Mouse (Mus musculus) stomach, embryonic 16.5 days (tissue): ENCODE results near the gene Fbxl3. TPM values are rescaled to one million over a fixed set of nuclear protein-coding genes. Genes with fewer than 3 reads are reported as not detected.

ENCODE experiments used
- ATAC-seq: fragments of 200-750 bp; cut with Nextera tagmentation; 2 replicates; pipeline ENCODE4 v1.8.0; 2017; ENCODE audit warnings: moderate number of reproducible peaks, moderate TSS enrichment; ENCODE audit not compliant: insufficient read depth, low FRiP score
- H3K27ac ChIP-seq: fragments of 300-500 bp; sonication (generic); 2 replicates; pipeline ENCODE4 v1.5.1; 2014; ENCODE audit warnings: low read length
- H3K27me3 ChIP-seq: fragments of 300-500 bp; sonication (generic); 2 replicates; pipeline ENCODE4 v1.6.1; 2014; ENCODE audit warnings: low read length, control low read depth, mixed read lengths; ENCODE audit not compliant: control insufficient read depth, insufficient read depth
- H3K36me3 ChIP-seq: fragments of 300-500 bp; sonication (generic); 2 replicates; pipeline ENCODE4 v1.6.1; 2014; ENCODE audit warnings: low read length; ENCODE audit not compliant: control insufficient read depth, insufficient read depth
- H3K4me1 ChIP-seq: fragments of 300-500 bp; sonication (generic); 2 replicates; pipeline ENCODE4 v1.6.1; 2014; ENCODE audit warnings: low read length, control low read depth, mixed read lengths; ENCODE audit not compliant: control insufficient read depth, insufficient read depth
- H3K4me2 ChIP-seq: fragments of 300-500 bp; sonication (generic); 2 replicates; pipeline ENCODE4 v1.6.1; 2014; ENCODE audit warnings: low read depth, low read length, mixed read lengths
- H3K4me3 ChIP-seq: fragments of 300-500 bp; sonication (generic); replicated peaks from 2 replicates; pipeline ENCODE4 v1.5.1; 2014; ENCODE audit warnings: mild to moderate bottlenecking, low read length
- H3K9ac ChIP-seq: fragments of 300-500 bp; sonication (generic); 2 replicates; pipeline ENCODE4 v1.6.1; 2014; ENCODE audit warnings: low read length
- H3K9me3 ChIP-seq: fragments of 300-500 bp; sonication (generic); replicated peaks from 2 replicates; pipeline ENCODE4 v1.6.1; 2016; ENCODE audit warnings: low read length, control low read depth; ENCODE audit not compliant: control insufficient read depth
- WGBS: fragments of 180-500 bp; shearing (Covaris S2); extraction: QIAGEN DNeasy Blood & Tissue Kit; methylation state at CpG from one replicate; pipeline ENCODE4 v1.1.7; 2014; 5-methylcytosine and 5-hydroxymethylcytosine counted together
- polyA plus RNA-seq: library from polyadenylated mRNA; unstranded; fragments of >200 nt; fragmentation: Nextera tagmentation; extraction: Ambion mirVana; gene quantifications from 2 replicates; pipeline ENCODE4 v1.2.1, GENCODE M21; 2015

Fbxl3 gene
- polyA plus RNA-seq, 1 experiment from 2014 or later, result 22.1 TPM

GRCm38 (mm10) chr14:103075166-103075565, 24.2 kb downstream of the Fbxl3 start:
- 82% methylated on average over 7 of the region's 7 CpGs for WGBS
- Histone ChIP-seq H3K36me3 (peaks cover 9% of the 10 kb centered on the region; the same call in 1 of the 2 replicates), H3K4me3 (no peak overlapping the region), H3K4me1 (no peaks in the 10 kb centered on the region), H3K9me3 (no peaks in the 10 kb centered on the region), H3K27me3 (no peaks in the 10 kb centered on the region), H3K27ac (no peak overlapping the region), H3K4me2 (no peak overlapping the region), H3K9ac (no peak overlapping the region)
- no peak for ATAC-seq

GRCm38 (mm10) chr14:103073825-103074224, 25.5 kb downstream of the Fbxl3 start:
- Histone ChIP-seq H3K4me3 (no peak overlapping the region), H3K27me3 (no peaks in the 10 kb centered on the region), H3K4me2 (no peak overlapping the region), H3K36me3 (peaks cover 9% of the 10 kb centered on the region; the same call in 1 of the 2 replicates), H3K27ac (no peak overlapping the region), H3K9me3 (no peaks in the 10 kb centered on the region), H3K9ac (no peak overlapping the region), H3K4me1 (0 out of 2 replicates have a peak, but pooled peaks cover 4% of the 10 kb centered on the region)
- WGBS, result 96% methylated on average over 8 of the region's 8 CpGs
- ATAC-seq, result no peak

GRCm38 (mm10) chr14:103072731-103073130, 26.6 kb downstream of the Fbxl3 start:
- H3K9ac ChIP-seq, result no peak overlapping the region
- H3K27me3 ChIP-seq, result no peaks in the 10 kb centered on the region
- 89% methylated on average over 4 of the region's 4 CpGs for WGBS
- no peak overlapping the region for H3K4me3 ChIP-seq
- peaks cover 9% of the 10 kb centered on the region; the same call in 1 of the 2 replicates for H3K36me3 ChIP-seq
- no peak overlapping the region for H3K4me2 ChIP-seq
- H3K27ac ChIP-seq, result no peak overlapping the region
- H3K4me1 ChIP-seq, result 0 out of 2 replicates have a peak, but pooled peaks cover 4% of the 10 kb centered on the region
- no peaks in the 10 kb centered on the region for H3K9me3 ChIP-seq
- no peak for ATAC-seq

- Histone ChIP-seq H3K4me1 (0 out of 2 replicates have a peak, but pooled peaks cover 4% of the 10 kb centered on the region), H3K4me3 (no peak overlapping the region), H3K27me3 (no peaks in the 10 kb centered on the region), H3K9ac (no peak overlapping the region), H3K4me2 (no peak overlapping the region), H3K36me3 (peaks cover 9% of the 10 kb centered on the region; the same call in 1 of the 2 replicates), H3K27ac (no peak overlapping the region), H3K9me3 (no peaks in the 10 kb centered on the region)
- 87% methylated on average over 12 of the region's 12 CpGs for WGBS
- no peak for ATAC-seq
Measured at GRCm38 (mm10) chr14:103071471-103071870, 27.9 kb downstream of the Fbxl3 start.

- H3K4me2 ChIP-seq, result peak overlapping the region; percentile 98
Measured at GRCm38 (mm10) chr14:103070790-103071189, 28.6 kb downstream of the Fbxl3 start.

GRCm38 (mm10) chr14:103069864-103070611, 29.3 kb downstream of the Fbxl3 start, which contains the start of gene Cln5:
Gene Cln5, plus strand, starts transcription at chr14:103070216.
- under 1% methylated on average over 65 of the region's 65 CpGs for WGBS
- Histone ChIP-seq H3K4me3 (peak within 1 kb of the TSS; percentile 79), H3K9me3 (no peaks in the 10 kb centered on the region), H3K36me3 (peaks cover 9% of the 10 kb centered on the region; the same call in 1 of the 2 replicates), H3K27me3 (no peaks in the 10 kb centered on the region), H3K4me2 (peak within 1 kb of the TSS; percentile 98), H3K9ac (peak within 1 kb of the TSS; percentile 92), H3K4me1 (0 out of 2 replicates have a peak, but pooled peaks cover 4% of the 10 kb centered on the region), H3K27ac (peak within 1 kb of the TSS; percentile 94)
- peak; percentile 98 for ATAC-seq

More at GRCm38 (mm10) chr14:103070790-103071189, 28.6 kb downstream of the Fbxl3 start:
- H3K9ac ChIP-seq, result peak overlapping the region; percentile 92
- peak overlapping the region; percentile 93 for H3K27ac ChIP-seq
- H3K9me3 ChIP-seq, result no peaks in the 10 kb centered on the region
- 0 out of 2 replicates have a peak, but pooled peaks cover 4% of the 10 kb centered on the region for H3K4me1 ChIP-seq
- no peak for ATAC-seq
- H3K4me3 ChIP-seq, result peak overlapping the region; percentile 79
- WGBS, result 2% methylated on average over 10 of the region's 10 CpGs
- H3K36me3 ChIP-seq, result peaks cover 9% of the 10 kb centered on the region; the same call in 1 of the 2 replicates
- no peaks in the 10 kb centered on the region for H3K27me3 ChIP-seq

GRCm38 (mm10) chr14:103069465-103069863, 29.9 kb downstream of the Fbxl3 start:
- peak overlapping the region; percentile 92 for H3K9ac ChIP-seq
- no peak for ATAC-seq

GRCm38 (mm10) chr14:103065294-103066167, 33.8 kb downstream of the Fbxl3 start:
- Histone ChIP-seq H3K36me3 (no peaks in the 10 kb centered on the region), H3K9ac (peak overlapping the region; percentile 43; the same call in 1 of the 2 replicates), H3K4me3 (no peak overlapping the region), H3K27me3 (no peaks in the 10 kb centered on the region), H3K4me1 (0 out of 2 replicates have a peak, but pooled peaks cover 4% of the 10 kb centered on the region), H3K9me3 (no peaks in the 10 kb centered on the region), H3K4me2 (0 out of 2 replicates have a peak overlapping the region, but pooled peaks have one; percentile 32), H3K27ac (peak overlapping the region; percentile 62)
- no peak for ATAC-seq
- 13% methylated on average over 10 of the region's 10 CpGs for WGBS

More at GRCm38 (mm10) chr14:103069465-103069863, 29.9 kb downstream of the Fbxl3 start:
- Histone ChIP-seq H3K9me3 (no peaks in the 10 kb centered on the region), H3K4me3 (peak overlapping the region; percentile 79), H3K27me3 (no peaks in the 10 kb centered on the region), H3K27ac (peak overlapping the region; percentile 94), H3K4me2 (peak overlapping the region; percentile 98), H3K4me1 (0 out of 2 replicates have a peak, but pooled peaks cover 4% of the 10 kb centered on the region), H3K36me3 (peaks cover 6% of the 10 kb centered on the region; the same call in 1 of the 2 replicates)
- 14% methylated on average over 12 of the region's 12 CpGs for WGBS
